Mouse (Mus musculus) ES-Bruce4 (cell line): ENCODE measurements around the gene Ephb3. TPM values are rescaled to one million over a fixed set of nuclear protein-coding genes. Genes with fewer than 3 reads are reported as not detected.
A peak's percentile ranks its signal among the peaks of the same experiment; 100 is the strongest.

Experiments
- H3K27ac ChIP-seq: 2 replicates; pipeline ENCODE4 v1.5.1; 2012; ENCODE audit warnings: low read length, inconsistent platforms; ENCODE audit not compliant: insufficient read depth
- H3K27me3 ChIP-seq: 2 replicates; pipeline ENCODE4 v1.6.1; 2012; ENCODE audit warnings: mild to moderate bottlenecking, low read length, inconsistent platforms; ENCODE audit not compliant: control insufficient read depth, poor library complexity, insufficient read depth, severe bottlenecking
- H3K36me3 ChIP-seq: 2 replicates; pipeline ENCODE4 v1.6.1; 2012; ENCODE audit warnings: inconsistent platforms, mild to moderate bottlenecking, low read length, moderate library complexity; ENCODE audit not compliant: control insufficient read depth, poor library complexity, insufficient read depth, severe bottlenecking
- H3K4me1 ChIP-seq: one replicate; pipeline ENCODE4 v1.8.1; 2011; ENCODE audit warnings: low read length; ENCODE audit not compliant: control insufficient read depth, insufficient read depth
- H3K4me3 ChIP-seq: 2 replicates; pipeline ENCODE4 v1.5.1; 2011; ENCODE audit warnings: low read depth, mild to moderate bottlenecking, low read length
- H3K9ac ChIP-seq: 2 replicates; pipeline ENCODE4 v1.6.1; 2012; ENCODE audit warnings: low read depth, mild to moderate bottlenecking, inconsistent platforms; ENCODE audit not compliant: poor library complexity, severe bottlenecking
- H3K9me3 ChIP-seq: replicated peaks from 2 replicates; pipeline ENCODE4 v1.6.1; 2012; ENCODE audit warnings: mild to moderate bottlenecking, low read length, inconsistent platforms; ENCODE audit not compliant: control insufficient read depth, poor library complexity, insufficient read depth, severe bottlenecking
- CTCF ChIP-seq: IDR thresholded peaks from one replicate; pipeline ENCODE4 v1.8.1; 2011; ENCODE audit warnings: low read depth, low read length
- EP300 ChIP-seq: IDR thresholded peaks from 2 replicates; pipeline ENCODE4 v1.6.1; 2011; ENCODE audit warnings: low read depth, low read length; ENCODE audit not compliant: insufficient read depth
- POLR2A ChIP-seq: IDR thresholded peaks from one replicate; pipeline ENCODE4 v1.8.1; 2011; ENCODE audit warnings: low read length; ENCODE audit not compliant: insufficient read depth
- polyA plus RNA-seq: library from polyadenylated mRNA; stranded (reverse); fragments of >200 nt; gene quantifications from 2 replicates; pipeline ENCODE4 v1.2.4, GENCODE M21; 2011; ENCODE audit warnings: low read depth; ENCODE audit not compliant: missing spikeins, insufficient read depth, insufficient read length

Ephb3 gene
- polyA plus RNA-seq, 1 experiment, result 26.3 TPM

- H3K27ac ChIP-seq, result no peak overlapping the region
Measured at GRCm38 (mm10) chr16:21245387-21245786, 40.8 kb downstream of the Ephb3 start.

GRCm38 (mm10) chr16:21245931-21246390 is 41.4 kb downstream of the Ephb3 start:
- H3K36me3 ChIP-seq, result no peaks in the 10 kb centered on the region
- H3K9me3 ChIP-seq, result no peaks in the 10 kb centered on the region
- H3K27ac ChIP-seq, result no peak overlapping the region
- peak overlapping the region; percentile 52 for H3K9ac ChIP-seq
- H3K4me3 ChIP-seq, result peak overlapping the region; percentile 44
- peaks cover 4% of the 10 kb centered on the region for H3K4me1 ChIP-seq
- H3K27me3 ChIP-seq, result peaks cover 2% of the 10 kb centered on the region
- no peak for TF ChIP-seq POLR2A
- peak; percentile 35 for TF ChIP-seq CTCF

More at GRCm38 (mm10) chr16:21245387-21245786, 40.8 kb downstream of the Ephb3 start:
- Histone ChIP-seq H3K9me3 (no peaks in the 10 kb centered on the region), H3K4me1 (peaks cover 4% of the 10 kb centered on the region), H3K36me3 (no peaks in the 10 kb centered on the region), H3K27me3 (peaks cover 2% of the 10 kb centered on the region), H3K9ac (no peak overlapping the region), H3K4me3 (no peak overlapping the region)
- TF ChIP-seq POLR2A, result no peak
- TF ChIP-seq EP300, result no peak
- no peak for TF ChIP-seq CTCF

- TF ChIP-seq EP300, result no peak
- TF ChIP-seq POLR2A, result no peak
- no peak for TF ChIP-seq CTCF
- Histone ChIP-seq H3K36me3 (no peaks in the 10 kb centered on the region), H3K4me3 (peak overlapping the region; percentile 44), H3K27me3 (peaks cover 2% of the 10 kb centered on the region), H3K27ac (no peak overlapping the region), H3K9ac (peak overlapping the region; percentile 52), H3K9me3 (no peaks in the 10 kb centered on the region), H3K4me1 (peaks cover 4% of the 10 kb centered on the region)
Measured at GRCm38 (mm10) chr16:21246391-21247036, 42.0 kb downstream of the Ephb3 start.

GRCm38 (mm10) chr16:21247037-21247432 is 42.5 kb downstream of the Ephb3 start:
- Histone ChIP-seq H3K9ac (peak overlapping the region; percentile 52; the same call in 1 of the 2 replicates), H3K4me1 (peaks cover 4% of the 10 kb centered on the region), H3K9me3 (no peaks in the 10 kb centered on the region), H3K27me3 (peaks cover 2% of the 10 kb centered on the region), H3K4me3 (peak overlapping the region; percentile 44), H3K36me3 (no peaks in the 10 kb centered on the region), H3K27ac (no peak overlapping the region)
- TF ChIP-seq EP300 (no peak), CTCF (no peak), POLR2A (no peak)

- TF ChIP-seq EP300 (no peak), CTCF (no peak), POLR2A (no peak)
- Histone ChIP-seq H3K27me3 (peaks cover 2% of the 10 kb centered on the region), H3K4me3 (peak overlapping the region; percentile 69), H3K36me3 (no peaks in the 10 kb centered on the region), H3K27ac (no peak overlapping the region), H3K4me1 (peaks cover 4% of the 10 kb centered on the region), H3K9ac (peak overlapping the region; percentile 47), H3K9me3 (no peaks in the 10 kb centered on the region)
Measured at GRCm38 (mm10) chr16:21247871-21248712, 43.5 kb downstream of the Ephb3 start.
